Mouse (Mus musculus) kidney, adult 2 months (tissue): ENCODE measurements around the gene Plekhb2.

Experiments
- CTCF ChIP-seq: fragments of 200-500 bp; conservative IDR thresholded peaks from 2 replicates; pipeline ENCODE4 v1.5.1; 2011; ENCODE audit warnings: low read depth, mild to moderate bottlenecking, control low read depth, low read length, moderate library complexity, mixed read lengths; ENCODE audit not compliant: insufficient read depth, insufficient read length
- POLR2A ChIP-seq: fragments of 200-500 bp; IDR thresholded peaks from one replicate; pipeline ENCODE4 v1.6.1; 2011; ENCODE audit warnings: low read depth, low read length, control low read depth

DNA sequence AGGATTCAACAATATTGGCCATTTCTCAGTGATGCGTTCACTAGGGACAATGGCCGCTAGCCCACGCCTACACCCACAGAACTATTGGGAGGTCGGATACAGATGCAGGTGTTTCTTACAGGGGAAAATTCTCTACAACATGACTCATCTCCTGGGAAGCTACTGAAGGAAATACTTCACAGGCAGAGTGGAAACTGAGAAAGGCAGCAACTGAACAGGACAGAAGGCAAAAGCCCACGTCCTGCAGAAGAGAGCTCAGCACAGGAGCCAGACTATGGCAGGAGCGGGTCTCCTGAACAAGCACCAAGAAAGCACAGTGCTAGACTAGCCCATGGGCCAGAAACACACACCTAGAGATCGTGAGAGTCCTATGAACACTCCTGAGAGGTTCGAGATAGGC lies 25.6 kb upstream of the Plekhb2 start:
- TF ChIP-seq CTCF: no peak
- TF ChIP-seq POLR2A: no peak
